13 mouse cellular contexts compared by ENCODE assay signal in genomic region chr17:29258025-29258558, GRCm38 (mm10). TPM values are rescaled to one million over a fixed set of nuclear protein-coding genes. Genes with fewer than 3 reads are reported as not detected.
A peak's percentile ranks its signal among the peaks of the same experiment; 100 is the strongest.
DNase-seq lines count a peak whose midpoint lies in the region; ATAC-seq lines count a peak whose summit lies in the region.
"Had no signal": no experiment of that assay in that cellular context is flagged by ENCODE, and none has a peak within 500 bp of the region (broad histone marks: within the 10 kb centered on the region; RNA-seq: fewer than 3 reads in every experiment).

No protein-coding gene starts in this region.

- ATAC-seq in heart, embryonic 13.5 days (ENCODE audit: extremely low read depth, insufficient number of reproducible peaks, low FRiP score, low TSS enrichment), result no peak
- peak; percentile 51; the same call in 1 of the 2 replicates for ATAC-seq in lung, embryonic 16.5 days (ENCODE audit: low read depth)
- ATAC-seq in hindbrain, embryonic 13.5 days (ENCODE audit: low FRiP score), result no peak

- H3K4me3 ChIP-seq in heart, embryonic 13.5 days, result no peak overlapping the region
- no peak overlapping the region for H3K4me3 ChIP-seq in lung, embryonic 16.5 days (ENCODE audit: low read length)
- H3K4me3 ChIP-seq in hindbrain, embryonic 13.5 days, result no peak overlapping the region

- peaks cover 94% of the 10 kb centered on the region for H3K4me1 ChIP-seq in heart, embryonic 13.5 days
- peaks cover 40% of the 10 kb centered on the region for H3K4me1 ChIP-seq in lung, embryonic 16.5 days (replicated peaks; ENCODE audit: control insufficient read depth, insufficient read depth, low read length)
- peaks cover 34% of the 10 kb centered on the region for H3K4me1 ChIP-seq in hindbrain, embryonic 13.5 days (replicated peaks)

- DNase-seq in heart, postnatal 14 days, result no peak
- DNase-seq in lung, postnatal 14 days, result no peak
- DNase-seq in yolk sac, embryonic 10.5 days (ENCODE audit: low spot score), result peak; percentile 1
- no peak for DNase-seq in cerebellum, adult 9-10 months
- DNase-seq: cerebellum, postnatal 25 days; kidney, adult 11 months; left cerebral cortex, postnatal 4 days; thymus, adult 2 months had no signal

- WGBS in heart, embryonic 13.5 days, result 81% methylated on average over 10 of the region's 10 CpGs
- WGBS in lung, embryonic 16.5 days, result 54% methylated on average over 10 of the region's 10 CpGs
- WGBS in hindbrain, embryonic 13.5 days, result 83% methylated on average over 10 of the region's 10 CpGs

- H3K36me3 ChIP-seq in heart, embryonic 13.5 days, result peaks cover 64% of the 10 kb centered on the region
- H3K36me3 ChIP-seq in lung, embryonic 16.5 days (ENCODE audit: control insufficient read depth, insufficient read depth, low read length), result peaks cover 16% of the 10 kb centered on the region
- peaks cover 54% of the 10 kb centered on the region for H3K36me3 ChIP-seq in hindbrain, embryonic 13.5 days

- H3K4me2 ChIP-seq in heart, embryonic 13.5 days, result no peak overlapping the region
- H3K4me2 ChIP-seq in lung, embryonic 16.5 days (ENCODE audit: low read depth, low read length), result 0 out of 2 replicates have a peak overlapping the region, but pooled peaks have one; percentile 0
- H3K4me2 ChIP-seq in hindbrain, embryonic 13.5 days, result no peak overlapping the region

- peak overlapping the region; percentile 61 for H3K9ac ChIP-seq in heart, embryonic 13.5 days
- peak overlapping the region; percentile 15; the same call in 1 of the 2 replicates for H3K9ac ChIP-seq in lung, embryonic 16.5 days (ENCODE audit: low read length)
- H3K9ac ChIP-seq in hindbrain, embryonic 13.5 days, result peak overlapping the region; percentile 3; the same call in 1 of the 2 replicates

- H3K27ac ChIP-seq in heart, embryonic 13.5 days (replicated peaks), result peak overlapping the region; percentile 96
- peak overlapping the region; percentile 85 for H3K27ac ChIP-seq in lung, embryonic 16.5 days (ENCODE audit: low read length)
- H3K27ac ChIP-seq in hindbrain, embryonic 13.5 days, result 0 out of 2 replicates have a peak overlapping the region, but pooled peaks have one; percentile 12

- H3K9me3 ChIP-seq in heart, embryonic 13.5 days, result no peaks in the 10 kb centered on the region
- no peaks in the 10 kb centered on the region for H3K9me3 ChIP-seq in lung, embryonic 16.5 days (ENCODE audit: control insufficient read depth, low read length)
- H3K9me3 ChIP-seq in hindbrain, embryonic 13.5 days, result no peaks in the 10 kb centered on the region

- no peaks in the 10 kb centered on the region for H3K27me3 ChIP-seq in heart, embryonic 13.5 days (replicated peaks)
- H3K27me3 ChIP-seq in lung, embryonic 16.5 days (ENCODE audit: control insufficient read depth, insufficient read depth, low read depth, low read length), result no peaks in the 10 kb centered on the region
- H3K27me3 ChIP-seq in hindbrain, embryonic 13.5 days, result no peaks in the 10 kb centered on the region

- intact Hi-C loops in heart, postnatal 14 days (cut with DNase I), result no loop called here

RNA-seq across cellular contexts. Expression of gene Ppil1, which starts 5.9 kb away (rescaled TPM):
- 106 and 128 TPM in 2 replicates for polyA plus RNA-seq in heart, embryonic 13.5 days (2015; fragmentation: Nextera tagmentation; extraction: Ambion mirVana)
- total RNA-seq in heart, postnatal 14 days (2021), result 10 to 100 TPM; 28.8 to 33.5 TPM
- 144 and 145 TPM in 2 replicates for polyA plus RNA-seq in lung, embryonic 16.5 days (2015; fragmentation: Nextera tagmentation; extraction: Ambion mirVana)
- 106 and 114 TPM in 2 replicates for polyA plus RNA-seq in hindbrain, embryonic 13.5 days (2015; fragmentation: Nextera tagmentation; extraction: Ambion mirVana)

RNA-seq across cellular contexts. Expression of gene BC004004, which starts 10.5 kb away (rescaled TPM):
- polyA plus RNA-seq in heart, embryonic 13.5 days (2015; fragmentation: Nextera tagmentation; extraction: Ambion mirVana), result 85.0 and 91.9 TPM in 2 replicates
- total RNA-seq in heart, postnatal 14 days (2021), result 100 to 1,000 TPM; 189 to 195 TPM
- polyA plus RNA-seq in lung, embryonic 16.5 days (2015; fragmentation: Nextera tagmentation; extraction: Ambion mirVana), result 82.2 and 87.7 TPM in 2 replicates
- polyA plus RNA-seq in hindbrain, embryonic 13.5 days (2015; fragmentation: Nextera tagmentation; extraction: Ambion mirVana), result 108 and 111 TPM in 2 replicates

RNA-seq across cellular contexts. Expression of gene Cpne5, which starts 20.1 kb away (rescaled TPM):
- polyA plus RNA-seq in heart, embryonic 13.5 days (2015; fragmentation: Nextera tagmentation; extraction: Ambion mirVana), result 17.4 and 21.0 TPM in 2 replicates
- total RNA-seq in heart, postnatal 14 days (2021), result 1 to 10 TPM; 2.3 to 3.9 TPM
- 3.6 and 5.0 TPM in 2 replicates for polyA plus RNA-seq in lung, embryonic 16.5 days (2015; fragmentation: Nextera tagmentation; extraction: Ambion mirVana)
- 18.9 and 20.2 TPM in 2 replicates for polyA plus RNA-seq in hindbrain, embryonic 13.5 days (2015; fragmentation: Nextera tagmentation; extraction: Ambion mirVana)
- total RNA-seq: gastrocnemius, adult 18-20 months; monocyte, adult 5-6 weeks had no signal

RNA-seq across cellular contexts. Expression of gene Pi16, which starts 59.4 kb away (rescaled TPM):
- polyA plus RNA-seq in heart, embryonic 13.5 days (2015; fragmentation: Nextera tagmentation; extraction: Ambion mirVana), result 1.9 and 2.4 TPM in 2 replicates
- 10 to 100 TPM; 34.3 to 47.8 TPM for total RNA-seq in heart, postnatal 14 days (2021)
- 2.3 and 3.5 TPM in 2 replicates for polyA plus RNA-seq in lung, embryonic 16.5 days (2015; fragmentation: Nextera tagmentation; extraction: Ambion mirVana)
- polyA plus RNA-seq in hindbrain, embryonic 13.5 days (2015; fragmentation: Nextera tagmentation; extraction: Ambion mirVana), result 1.3 and 2.0 TPM in 2 replicates

Comparison
In these comparisons a context has a peak if more than half of its experiments do, and no peak if none do; other contexts are left out.
1. H3K27ac ChIP-seq: peak in every context shown above with its lines; median percentile 96 in heart, embryonic 13.5 days; 85 in lung, embryonic 16.5 days; 12 in hindbrain, embryonic 13.5 days.
2. H3K9ac ChIP-seq: peak in every context shown above with its lines; median percentile 61 in heart, embryonic 13.5 days; 15 in lung, embryonic 16.5 days; 3 in hindbrain, embryonic 13.5 days.